Mouse (Mus musculus) CD4-positive, CD25-positive, alpha-beta regulatory T cell, adult 9 weeks (primary cell): Measurements from ENCODE around the gene Mapk8ip2. TPM values are rescaled to one million over a fixed set of nuclear protein-coding genes. Genes with fewer than 3 reads are reported as not detected.

Source experiments
- polyA plus RNA-seq: library from polyadenylated mRNA; unstranded; fragments of 100-300 nt; shearing (Covaris generic); gene quantifications from one replicate; pipeline ENCODE4 v1.2.1, GENCODE M21; 2017

Gene Mapk8ip2
- 0.10 TPM for polyA plus RNA-seq

DNA sequence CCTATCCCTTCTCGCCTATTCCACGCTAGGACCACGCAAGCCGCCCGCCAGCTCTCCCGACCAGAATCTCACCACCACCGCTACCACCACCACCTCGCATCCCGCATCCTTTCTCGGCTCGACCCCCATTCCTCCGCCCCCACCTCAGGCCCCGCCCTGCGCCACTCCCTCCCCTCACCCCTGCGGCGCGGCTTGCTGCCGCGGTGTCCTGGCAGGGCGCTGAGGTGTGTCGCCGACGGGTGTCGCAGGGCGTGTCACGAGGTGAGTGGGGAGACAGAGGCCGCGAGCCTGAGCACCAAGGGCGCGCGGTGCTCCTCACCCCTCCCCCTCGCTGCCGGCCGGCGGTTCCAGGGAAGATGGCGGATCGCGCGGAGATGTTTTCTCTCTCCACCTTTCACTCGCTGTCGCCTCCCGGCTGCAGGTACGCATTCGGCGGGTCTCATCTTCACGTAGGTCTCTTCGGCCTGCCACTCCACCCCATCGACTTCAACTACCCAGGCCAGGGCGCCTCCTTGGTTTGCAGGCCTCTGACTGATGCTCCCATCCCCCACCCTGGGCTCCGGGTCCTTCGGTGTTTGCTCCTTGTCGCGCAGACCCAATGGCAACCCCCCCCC is at the start of gene Mapk8ip2:
TSS of gene Mapk8ip2 (plus strand) at position 49 of the 614 bp plus-strand sequence.

DNA sequence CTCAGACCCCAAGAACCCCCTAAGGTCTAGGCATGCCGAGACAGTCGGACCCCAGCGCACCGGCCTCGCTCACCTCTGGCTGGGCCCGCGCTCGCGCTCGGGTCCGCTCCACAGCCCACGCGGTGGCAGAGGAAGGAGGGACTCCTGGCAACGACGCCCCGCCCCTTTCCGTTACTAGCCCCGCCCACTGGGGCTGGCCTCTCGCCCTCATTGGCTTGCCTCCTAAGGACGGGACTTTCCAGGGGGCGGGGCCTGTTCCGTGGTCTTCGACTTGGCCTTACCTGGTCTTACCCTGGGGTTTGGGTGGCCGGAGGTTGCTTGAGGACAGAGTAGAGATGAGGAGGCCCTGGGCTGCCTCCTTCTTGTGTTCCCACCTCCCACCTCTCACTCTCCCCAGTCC is 43.6 kb upstream of the Mapk8ip2 start, which contains the start of gene Syce3:
TSS of gene Syce3 (minus strand) at position 386 of the 400 bp plus-strand sequence.

DNA sequence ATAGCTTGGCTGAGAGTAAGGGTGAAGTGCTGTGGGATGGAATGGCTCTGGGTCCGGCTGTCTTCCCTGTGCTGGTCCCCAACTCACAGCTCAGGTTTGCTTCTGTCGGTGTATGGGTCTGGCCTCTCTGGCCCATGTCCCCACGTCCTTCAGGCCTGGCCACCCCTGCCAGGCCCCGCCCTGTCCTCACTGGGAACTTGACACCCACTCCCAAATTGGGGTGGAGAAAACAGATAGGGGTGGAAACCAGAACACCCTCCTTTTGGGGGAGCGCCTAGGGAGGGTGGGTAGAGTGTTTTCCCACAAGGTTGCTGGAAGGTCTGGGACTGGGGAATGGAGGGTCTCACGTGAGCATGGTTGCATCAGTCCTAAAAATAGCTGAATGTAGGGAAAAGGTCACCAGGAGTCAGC is 28.0 kb upstream of the Mapk8ip2 start, which contains the start of gene Cpt1b:
TSS of gene Cpt1b (minus strand) at position 153 of the 411 bp plus-strand sequence.

DNA sequence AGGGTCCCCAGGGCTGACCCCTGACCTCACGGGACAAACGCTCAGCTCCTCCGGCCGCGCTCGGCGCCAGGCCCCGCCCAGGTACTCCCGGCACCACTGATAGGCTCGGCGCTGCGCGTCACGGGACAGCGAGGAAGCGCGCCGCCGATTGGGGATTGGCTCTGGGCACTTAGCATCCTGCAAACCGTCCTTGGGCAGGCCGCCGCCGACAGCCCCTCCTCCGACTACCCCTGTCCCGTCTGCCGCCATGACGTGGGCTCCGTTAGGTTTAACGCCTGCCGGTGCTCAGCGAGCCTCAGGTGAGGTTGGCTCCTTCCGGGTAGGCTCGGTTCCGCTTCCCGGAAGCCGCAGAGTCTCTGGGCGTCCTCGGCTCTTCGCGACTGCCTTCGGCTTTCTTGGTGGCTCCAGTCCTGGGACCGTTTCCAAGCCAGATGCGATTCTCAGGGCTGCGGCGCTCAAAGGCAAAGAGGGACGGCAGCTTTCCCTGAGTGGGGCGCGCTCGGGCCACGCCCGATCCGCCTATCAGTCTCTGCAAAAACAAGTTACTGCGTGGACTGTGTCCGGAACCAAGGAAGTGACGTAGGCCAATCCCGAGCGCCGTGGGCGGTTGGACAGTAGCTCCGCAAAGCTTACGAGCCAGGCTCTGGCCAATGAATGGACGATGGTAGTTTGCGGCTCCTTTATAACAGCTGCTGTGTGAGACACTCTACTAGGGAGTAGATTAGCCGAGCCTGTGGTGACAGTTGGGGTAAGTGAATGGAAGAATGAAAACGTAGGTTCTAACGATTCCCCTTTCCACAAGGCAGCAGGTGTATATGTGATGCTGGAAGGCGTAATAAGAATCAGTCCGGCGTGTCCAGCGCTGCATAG is 24.1 kb upstream of the Mapk8ip2 start, which contains the start of the genes C730034F03Rik, Gm44502 and Chkb:
TSS of gene C730034F03Rik (plus strand) at position 238 of the 870 bp plus-strand sequence.
TSS of gene Gm44502 (minus strand) at position 345 of the 870 bp plus-strand sequence.
TSS of gene Chkb (minus strand) at position 557 of the 870 bp plus-strand sequence.

DNA sequence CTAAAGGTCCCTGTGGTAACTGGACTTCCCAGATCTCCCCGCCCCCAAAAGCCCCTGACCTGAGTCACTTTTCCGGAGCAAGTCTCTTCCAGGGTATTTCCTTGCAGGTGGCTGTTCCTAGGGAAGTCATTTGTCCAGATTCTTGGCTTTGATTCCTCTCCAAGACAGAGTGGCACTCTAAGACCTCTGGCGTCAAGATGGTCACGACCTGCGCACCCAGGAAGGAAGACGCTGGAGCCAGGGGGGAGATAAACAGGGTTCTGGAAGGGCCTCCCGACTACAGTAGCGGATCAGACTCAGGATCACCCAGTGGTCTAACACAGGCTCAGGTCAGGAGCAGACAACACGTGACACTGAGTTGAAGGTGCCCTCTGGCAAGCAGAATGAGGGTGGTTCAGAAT is 23.4 kb downstream of the Mapk8ip2 start, which contains the start of gene Arsa:
TSS of gene Arsa (minus strand) at position 335 of the 401 bp plus-strand sequence.

DNA sequence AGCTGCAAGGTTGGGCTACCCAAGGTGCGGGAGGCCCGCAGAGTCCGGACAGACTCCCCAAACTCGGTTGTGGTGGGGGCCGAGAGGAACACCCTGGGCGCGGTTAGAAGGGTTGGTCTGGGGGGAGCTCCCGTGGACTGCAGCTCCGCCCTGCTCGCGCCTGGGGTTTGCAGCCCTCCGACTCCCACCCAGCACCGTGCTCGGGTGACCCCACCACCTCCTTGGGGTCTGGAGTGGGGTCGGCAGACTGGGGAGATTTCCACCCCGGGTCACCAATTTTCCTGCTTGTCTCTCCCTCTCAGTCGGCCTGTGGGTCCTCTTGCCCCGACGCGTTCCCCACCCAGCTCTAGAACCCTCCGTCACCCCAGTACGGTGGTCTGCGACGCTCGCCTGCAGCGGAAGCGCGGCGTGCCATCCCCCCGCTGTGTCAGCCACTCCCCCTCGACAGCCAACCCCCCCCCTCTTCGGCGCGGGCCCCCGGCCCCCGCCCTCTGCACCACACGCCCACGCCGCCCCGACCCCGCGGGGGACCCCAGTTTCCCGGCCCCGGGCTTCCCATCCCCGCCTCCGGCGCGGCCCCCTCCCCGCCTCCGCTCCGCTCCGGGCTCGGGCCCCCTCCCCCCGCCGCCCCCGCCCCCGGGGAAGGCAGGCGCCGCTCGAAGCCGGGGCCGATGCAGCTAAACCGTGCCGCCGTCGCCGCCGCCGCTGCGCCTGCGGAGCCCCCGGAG is 45.4 kb downstream of the Mapk8ip2 start, which contains the start of gene Shank3:
TSS of gene Shank3 (plus strand) at position 663 of the 728 bp plus-strand sequence.

Other genes with a start within 250 kb of the Mapk8ip2 start
- 5.8 TPM for gene Ppp6r2, start 242.4 kb upstream of the Mapk8ip2 start, polyA plus RNA-seq
- gene Sbf1, start 138.6 kb upstream of the Mapk8ip2 start, polyA plus RNA-seq: 66.9 TPM
- gene Adm2, start 131.2 kb upstream of the Mapk8ip2 start, polyA plus RNA-seq: not detected
- not detected for gene Miox, start 119.5 kb upstream of the Mapk8ip2 start, polyA plus RNA-seq
- 75.3 TPM for gene Lmf2, start 98.3 kb upstream of the Mapk8ip2 start, polyA plus RNA-seq
- gene Ncaph2, start 98.2 kb upstream of the Mapk8ip2 start, polyA plus RNA-seq: 203 TPM
- gene Sco2, start 80.1 kb upstream of the Mapk8ip2 start, polyA plus RNA-seq: 6.0 TPM
- 0.57 TPM for gene Tymp, start 76.9 kb upstream of the Mapk8ip2 start, polyA plus RNA-seq
- gene Odf3b, start 74.6 kb upstream of the Mapk8ip2 start, polyA plus RNA-seq: 0.92 TPM
- gene Klhdc7b, start 69.0 kb upstream of the Mapk8ip2 start, polyA plus RNA-seq: 0.25 TPM
- not detected for gene Syce3, start 43.4 kb upstream of the Mapk8ip2 start, polyA plus RNA-seq
- gene Cpt1b, start 28.1 kb upstream of the Mapk8ip2 start, polyA plus RNA-seq: 0.32 TPM
- gene C730034F03Rik, start 24.3 kb upstream of the Mapk8ip2 start, polyA plus RNA-seq: 8.6 TPM
- not detected for gene Gm44502, start 24.2 kb upstream of the Mapk8ip2 start, polyA plus RNA-seq
- 104 TPM for gene Chkb, start 24.0 kb upstream of the Mapk8ip2 start, polyA plus RNA-seq
- 27.1 TPM for gene Arsa, start 23.5 kb downstream of the Mapk8ip2 start, polyA plus RNA-seq
- not detected for gene Shank3, start 45.7 kb downstream of the Mapk8ip2 start, polyA plus RNA-seq
- not detected for gene Acr, start 114.4 kb downstream of the Mapk8ip2 start, polyA plus RNA-seq
- 1.5 TPM for gene Rabl2, start 138.0 kb downstream of the Mapk8ip2 start, polyA plus RNA-seq